Mouse (Mus musculus) kidney, adult 9 months (tissue): Measurements from ENCODE around the gene Hist1h2ab.
A peak's percentile ranks its signal among the peaks of the same experiment; 100 is the strongest.

Experiments used
- DNase-seq: peaks from one replicate; pipeline ENCODE4 v3.0.0; 2022

Hist1h2ab gene

GRCm38 (mm10) chr13:23738677-23739068, 12.3 kb upstream of the Hist1h2ab start, which contains the start of gene Hist1h1c:
TSS of gene Hist1h1c (plus strand) at chr13:23738808.
- DNase-seq, result peak; percentile 95

- DNase-seq, result peak; percentile 99
These were observed 11.6 kb upstream of the Hist1h2ab start for GRCm38 (mm10) chr13:23739069-23739921.

DNA sequence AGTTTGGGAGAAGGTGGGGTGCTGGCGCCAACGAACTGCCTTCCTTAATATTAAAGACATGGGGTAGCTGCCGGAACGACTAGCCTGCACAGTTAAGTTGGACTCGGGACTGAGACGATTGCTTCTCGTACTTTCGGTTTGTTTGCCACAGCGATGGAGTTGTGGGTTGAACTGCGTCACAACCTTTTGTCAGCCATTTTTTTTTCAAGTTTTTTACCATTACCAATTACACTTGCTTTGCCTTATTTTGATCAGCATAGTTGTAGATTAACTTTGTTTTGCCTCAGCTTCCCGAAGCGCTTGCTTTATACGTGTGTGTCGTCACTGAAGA, 11.0 kb upstream of the Hist1h2ab start:
- no peak for DNase-seq

DNA sequence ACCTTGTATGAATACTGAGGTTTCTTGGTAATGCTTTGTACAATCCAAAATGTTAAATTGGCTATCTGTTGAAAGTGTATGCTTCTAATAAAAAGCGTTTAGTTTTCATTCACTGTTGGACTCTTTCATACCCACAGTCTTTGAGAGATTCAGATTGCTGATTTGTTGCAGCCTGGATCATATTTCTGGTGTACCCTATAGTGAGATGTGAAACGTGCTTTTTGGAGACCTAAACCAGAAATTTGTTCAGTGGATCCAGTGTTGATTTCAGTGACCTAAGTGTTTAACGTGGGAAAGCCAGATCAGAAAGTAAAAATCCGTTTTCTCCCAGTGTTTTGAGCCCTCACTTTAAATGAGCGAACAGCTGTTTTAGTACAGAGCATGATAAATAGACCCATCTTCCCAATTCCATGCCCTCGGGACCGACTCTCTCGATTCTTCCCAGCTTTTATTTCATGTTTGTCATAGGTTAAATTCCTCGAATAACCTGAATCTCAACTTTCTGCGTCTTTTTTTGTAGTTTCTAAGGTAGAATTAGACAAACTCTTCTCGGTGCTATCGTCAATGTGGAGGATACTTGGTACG, 10.6 kb upstream of the Hist1h2ab start:
- DNase-seq, result no peak

DNA sequence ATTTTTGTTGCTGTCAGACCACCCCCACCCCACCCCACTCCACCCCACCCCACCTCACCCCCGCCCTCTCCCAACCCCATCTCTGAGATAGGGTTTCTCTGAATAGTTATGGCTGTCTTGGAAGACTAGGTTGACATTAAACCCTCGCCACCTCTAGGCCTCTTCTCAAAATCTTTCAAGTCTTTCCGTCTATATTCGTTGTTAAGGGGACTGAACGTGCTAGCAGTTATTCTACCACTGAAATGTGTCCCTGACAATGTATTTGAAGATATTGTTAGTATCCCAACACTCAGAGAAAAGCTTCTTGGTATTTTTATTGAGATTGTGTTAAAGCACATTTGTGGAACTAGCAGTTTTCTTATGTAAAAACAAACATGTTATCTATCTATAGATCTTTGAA, 10.0 kb upstream of the Hist1h2ab start:
- DNase-seq, result no peak

GRCm38 (mm10) chr13:23742007-23742406, 8.9 kb upstream of the Hist1h2ab start:
- DNase-seq, result no peak

- DNase-seq, result no peak
These were observed 7.7 kb upstream of the Hist1h2ab start for GRCm38 (mm10) chr13:23743215-23743614.

- DNase-seq, result no peak
These were observed 7.0 kb upstream of the Hist1h2ab start for GRCm38 (mm10) chr13:23743963-23744362.

DNA sequence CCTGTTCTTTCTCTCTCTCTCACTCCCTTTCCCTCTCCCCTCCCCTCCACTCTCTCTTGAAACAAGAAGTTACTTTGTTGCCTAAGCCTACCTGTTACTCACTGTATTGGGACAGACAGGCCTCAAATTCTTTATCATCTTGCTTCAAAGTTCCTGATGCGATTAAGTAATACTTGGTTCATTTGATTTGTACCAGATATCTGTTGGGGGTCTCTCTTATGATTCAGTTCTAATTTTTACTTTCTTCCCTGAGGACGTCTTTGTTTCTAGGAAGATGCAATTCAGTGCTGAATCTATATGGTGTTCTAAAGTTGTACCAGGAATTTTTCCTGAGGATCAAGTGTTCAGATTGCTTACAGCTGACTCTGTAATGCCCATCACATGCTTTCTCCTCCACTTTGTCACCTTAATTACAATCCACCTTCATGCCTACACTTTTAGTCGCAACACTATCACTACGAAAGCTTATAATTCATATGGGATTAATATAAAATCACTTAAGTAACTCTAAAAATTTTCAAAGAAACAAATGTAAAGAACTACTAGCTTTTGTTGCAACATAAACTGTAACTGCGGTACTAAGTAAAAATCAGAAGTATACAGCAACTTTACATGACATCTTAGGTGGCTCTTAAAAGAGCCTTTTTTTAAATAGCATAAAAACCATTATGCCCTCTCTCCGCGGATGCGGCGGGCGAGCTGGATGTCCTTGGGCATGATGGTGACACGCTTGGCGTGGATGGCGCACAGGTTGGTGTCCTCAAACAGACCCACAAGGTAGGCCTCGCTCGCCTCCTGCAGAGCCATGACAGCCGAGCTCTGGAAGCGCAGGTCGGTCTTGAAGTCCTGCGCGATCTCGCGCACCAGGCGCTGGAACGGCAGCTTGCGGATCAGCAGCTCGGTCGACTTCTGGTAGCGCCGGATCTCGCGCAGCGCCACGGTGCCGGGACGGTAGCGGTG, 6.2 kb upstream of the Hist1h2ab start:
- DNase-seq, result no peak

DNA sequence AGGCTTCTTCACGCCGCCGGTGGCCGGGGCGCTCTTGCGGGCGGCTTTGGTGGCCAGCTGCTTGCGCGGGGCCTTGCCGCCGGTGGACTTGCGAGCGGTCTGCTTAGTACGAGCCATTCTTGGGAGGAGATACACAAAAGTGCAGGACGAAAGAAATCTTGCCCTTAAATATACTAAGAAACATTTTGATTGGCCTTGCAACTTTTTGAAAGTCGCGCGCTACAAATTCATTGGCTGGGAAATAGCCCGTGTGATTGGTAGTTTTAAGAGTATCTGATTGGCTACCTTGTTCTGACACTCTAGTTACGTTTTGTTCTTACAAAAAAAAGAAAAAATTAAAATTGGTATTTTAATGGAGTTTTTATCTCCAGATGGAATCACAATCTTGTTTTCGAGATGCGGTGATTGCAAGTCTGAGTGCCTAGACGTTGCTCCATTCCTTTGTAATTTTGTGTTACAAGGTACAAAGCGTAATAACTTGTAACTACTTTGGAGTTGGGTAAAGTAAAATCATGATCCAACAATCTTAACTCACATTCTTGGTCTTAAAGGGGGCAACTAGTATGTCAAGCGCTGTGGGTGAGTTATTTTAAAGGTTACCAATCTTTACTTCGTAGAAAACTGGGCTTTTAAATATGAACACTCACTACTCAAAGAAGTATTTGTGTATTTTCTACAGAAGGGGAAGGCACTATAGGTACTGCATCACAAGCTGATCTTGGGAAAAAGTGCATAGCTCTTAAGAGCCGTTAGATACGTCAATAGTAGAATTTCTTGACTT, 5.4 kb upstream of the Hist1h2ab start, which contains the start of gene Hist1h3c:
Gene Hist1h3c (minus strand): TSS at position 222 of the 781 bp plus-strand sequence.
- peak; percentile 87 for DNase-seq

DNA sequence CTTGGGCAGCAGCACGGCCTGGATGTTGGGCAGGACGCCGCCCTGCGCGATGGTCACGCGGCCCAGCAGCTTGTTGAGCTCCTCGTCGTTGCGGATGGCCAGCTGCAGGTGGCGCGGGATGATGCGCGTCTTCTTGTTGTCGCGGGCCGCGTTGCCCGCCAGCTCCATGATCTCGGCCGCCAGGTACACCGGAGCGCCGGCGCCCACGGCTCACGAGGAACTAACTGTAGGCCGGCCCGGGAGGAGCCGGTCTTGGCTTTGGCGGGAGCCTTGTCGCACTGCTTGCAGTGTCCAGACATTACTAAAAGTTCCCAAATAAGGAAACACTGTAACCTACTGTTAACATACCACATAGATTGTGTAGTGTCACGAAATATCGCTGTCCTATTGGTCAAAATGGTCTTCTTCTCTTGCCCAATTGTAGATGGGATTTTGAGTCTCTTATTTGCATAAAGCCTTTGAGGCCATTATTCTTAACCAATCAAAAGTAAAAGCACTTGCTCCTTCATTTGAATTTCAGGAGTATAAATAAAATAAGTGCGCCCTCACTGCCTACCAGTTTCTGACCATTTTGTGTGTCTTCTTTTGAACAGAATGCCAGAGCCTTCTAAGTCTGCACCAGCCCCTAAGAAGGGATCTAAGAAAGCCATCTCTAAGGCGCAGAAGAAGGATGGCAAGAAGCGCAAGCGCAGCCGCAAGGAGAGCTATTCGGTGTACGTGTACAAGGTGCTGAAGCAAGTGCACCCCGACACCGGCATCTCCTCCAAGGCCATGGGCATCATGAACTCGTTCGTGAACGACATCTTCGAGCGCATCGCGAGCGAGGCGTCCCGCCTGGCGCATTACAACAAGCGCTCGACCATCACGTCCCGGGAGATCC, 4.5 kb upstream of the Hist1h2ab start, which contains the start of gene Hist1h2bb:
Gene Hist1h2bb (plus strand): TSS at position 534 of the 880 bp plus-strand sequence.
- peak; percentile 90 for DNase-seq

DNA sequence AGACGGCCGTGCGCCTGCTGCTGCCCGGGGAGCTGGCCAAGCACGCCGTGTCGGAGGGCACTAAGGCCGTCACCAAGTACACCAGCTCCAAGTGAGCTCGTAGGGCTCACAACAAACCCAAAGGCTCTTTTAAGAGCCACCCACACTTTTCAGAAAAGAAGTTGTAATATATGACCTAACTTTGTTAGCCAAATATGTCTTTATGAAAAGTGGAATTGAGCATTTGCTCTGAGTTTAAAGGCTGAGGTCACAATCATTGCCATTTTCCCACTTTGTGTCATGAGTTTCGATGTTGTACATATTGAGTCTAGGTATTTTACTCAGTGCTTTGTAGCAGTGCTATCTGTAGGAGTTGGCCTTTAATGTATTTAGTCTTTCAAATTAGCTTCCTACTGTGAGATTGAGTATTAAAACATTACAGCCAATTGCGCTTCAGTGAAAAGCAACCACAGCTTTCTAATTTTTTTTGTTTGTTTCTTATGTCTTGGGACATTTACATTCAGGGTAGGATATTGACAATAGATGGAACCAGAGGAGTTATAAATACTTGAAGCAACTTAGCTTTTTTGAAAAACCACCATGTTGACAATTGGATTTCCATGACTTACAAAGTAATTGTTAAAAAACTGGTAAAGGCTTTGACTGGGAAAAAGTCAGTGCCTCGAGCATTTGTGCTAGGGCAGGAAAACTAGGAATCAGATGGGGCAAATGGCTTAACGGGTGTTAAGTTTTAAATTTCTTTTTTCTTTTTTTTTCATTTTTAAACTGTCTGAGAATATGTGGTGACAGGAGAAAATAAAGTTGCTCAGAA, 3.6 kb upstream of the Hist1h2ab start:
- DNase-seq, result no peak

- DNase-seq, result no peak
These were observed 3.0 kb upstream of the Hist1h2ab start for GRCm38 (mm10) chr13:23747892-23748288.

GRCm38 (mm10) chr13:23749563-23750121, 1.3 kb upstream of the Hist1h2ab start:
- DNase-seq, result no peak

DNA sequence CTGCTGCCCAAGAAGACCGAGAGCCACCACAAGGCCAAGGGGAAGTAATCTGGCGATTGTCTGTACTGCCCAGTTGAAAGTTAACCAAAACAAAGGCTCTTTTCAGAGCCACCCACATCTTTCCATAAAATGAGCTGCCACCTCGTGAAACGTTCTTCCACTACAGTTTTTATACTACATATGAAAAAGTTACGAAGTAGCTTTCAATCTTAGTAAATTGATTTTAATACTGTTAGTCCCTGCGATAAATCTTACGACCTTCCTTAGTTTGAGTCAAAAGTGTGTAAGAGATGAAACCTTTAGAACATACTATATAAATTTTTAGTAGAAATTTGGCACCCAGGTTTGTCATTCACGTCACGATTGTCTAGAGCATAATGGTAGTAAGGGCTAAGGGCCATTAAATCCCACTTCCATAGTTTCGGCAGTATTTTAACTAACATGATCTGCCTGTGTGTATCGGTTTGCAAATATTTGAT, 591 bp downstream of the Hist1h2ab start:
- no peak for DNase-seq

DNA sequence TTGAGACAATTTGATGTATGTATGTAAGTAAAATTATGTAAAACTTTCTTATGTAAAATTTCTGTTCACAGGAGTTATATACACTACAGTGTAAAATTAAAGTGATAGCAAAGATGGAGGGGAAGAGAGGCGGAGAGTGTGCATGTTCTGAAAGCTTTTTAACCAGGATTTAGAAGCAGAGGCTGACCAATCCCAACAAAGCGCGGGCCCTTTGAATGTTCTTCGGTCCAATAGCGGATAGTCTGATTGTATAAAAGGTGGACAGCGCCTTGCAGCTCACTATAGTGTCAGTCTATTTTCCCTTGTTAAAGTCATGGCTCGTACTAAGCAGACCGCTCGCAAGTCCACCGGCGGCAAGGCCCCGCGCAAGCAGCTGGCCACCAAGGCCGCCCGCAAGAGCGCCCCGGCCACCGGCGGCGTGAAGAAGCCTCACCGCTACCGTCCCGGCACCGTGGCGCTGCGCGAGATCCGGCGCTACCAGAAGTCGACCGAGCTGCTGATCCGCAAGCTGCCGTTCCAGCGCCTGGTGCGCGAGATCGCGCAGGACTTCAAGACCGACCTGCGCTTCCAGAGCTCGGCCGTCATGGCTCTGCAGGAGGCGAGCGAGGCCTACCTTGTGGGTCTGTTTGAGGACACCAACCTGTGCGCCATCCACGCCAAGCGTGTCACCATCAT, 1.3 kb downstream of the Hist1h2ab start, which contains the start of gene Hist1h3b:
Gene Hist1h3b (plus strand): TSS at position 201 of the 675 bp plus-strand sequence.
- DNase-seq, result peak; percentile 82

DNA sequence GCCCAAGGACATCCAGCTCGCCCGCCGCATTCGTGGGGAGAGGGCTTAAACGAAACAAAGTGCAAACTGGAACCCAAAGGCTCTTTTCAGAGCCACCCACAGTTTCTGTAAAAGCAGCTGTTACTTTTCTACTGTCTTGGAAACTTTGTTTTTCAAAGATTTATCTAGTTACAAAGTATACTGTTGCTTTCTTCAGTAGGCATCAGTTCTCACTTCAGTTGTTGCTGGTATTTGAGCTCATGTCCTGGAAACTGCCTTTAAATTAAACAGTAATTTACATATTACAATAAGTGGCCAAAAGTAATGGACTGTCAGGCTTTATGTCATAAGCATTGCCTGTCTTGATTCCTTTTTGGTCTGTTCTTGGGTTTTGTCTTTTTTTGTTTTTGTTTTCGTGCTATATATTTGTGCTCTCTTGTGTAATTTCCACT, 1.8 kb downstream of the Hist1h2ab start:
- no peak for DNase-seq

- DNase-seq, result no peak
These were observed 2.6 kb downstream of the Hist1h2ab start for GRCm38 (mm10) chr13:23753314-23754078.
